Mouse (Mus musculus) stomach, embryonic 16.5 days (tissue): ENCODE results near the gene Dok5. TPM values are rescaled to one million over a fixed set of nuclear protein-coding genes. Genes with fewer than 3 reads are reported as not detected.

Experiments
- ATAC-seq: fragments of 200-750 bp; cut with Nextera tagmentation; 2 replicates; pipeline ENCODE4 v1.8.0; 2017; ENCODE audit warnings: moderate number of reproducible peaks, moderate TSS enrichment; ENCODE audit not compliant: insufficient read depth, low FRiP score
- H3K27ac ChIP-seq: fragments of 300-500 bp; sonication (generic); 2 replicates; pipeline ENCODE4 v1.5.1; 2014; ENCODE audit warnings: low read length
- H3K27me3 ChIP-seq: fragments of 300-500 bp; sonication (generic); 2 replicates; pipeline ENCODE4 v1.6.1; 2014; ENCODE audit warnings: low read length, control low read depth, mixed read lengths; ENCODE audit not compliant: control insufficient read depth, insufficient read depth
- H3K36me3 ChIP-seq: fragments of 300-500 bp; sonication (generic); 2 replicates; pipeline ENCODE4 v1.6.1; 2014; ENCODE audit warnings: low read length; ENCODE audit not compliant: control insufficient read depth, insufficient read depth
- H3K4me1 ChIP-seq: fragments of 300-500 bp; sonication (generic); 2 replicates; pipeline ENCODE4 v1.6.1; 2014; ENCODE audit warnings: low read length, control low read depth, mixed read lengths; ENCODE audit not compliant: control insufficient read depth, insufficient read depth
- H3K4me2 ChIP-seq: fragments of 300-500 bp; sonication (generic); 2 replicates; pipeline ENCODE4 v1.6.1; 2014; ENCODE audit warnings: low read depth, low read length, mixed read lengths
- H3K4me3 ChIP-seq: fragments of 300-500 bp; sonication (generic); replicated peaks from 2 replicates; pipeline ENCODE4 v1.5.1; 2014; ENCODE audit warnings: mild to moderate bottlenecking, low read length
- H3K9ac ChIP-seq: fragments of 300-500 bp; sonication (generic); 2 replicates; pipeline ENCODE4 v1.6.1; 2014; ENCODE audit warnings: low read length
- H3K9me3 ChIP-seq: fragments of 300-500 bp; sonication (generic); replicated peaks from 2 replicates; pipeline ENCODE4 v1.6.1; 2016; ENCODE audit warnings: low read length, control low read depth; ENCODE audit not compliant: control insufficient read depth
- WGBS: fragments of 180-500 bp; shearing (Covaris S2); extraction: QIAGEN DNeasy Blood & Tissue Kit; methylation state at CpG from one replicate; pipeline ENCODE4 v1.1.7; 2014; 5-methylcytosine and 5-hydroxymethylcytosine counted together
- polyA plus RNA-seq: library from polyadenylated mRNA; unstranded; fragments of >200 nt; fragmentation: Nextera tagmentation; extraction: Ambion mirVana; gene quantifications from 2 replicates; pipeline ENCODE4 v1.2.1, GENCODE M21; 2015

Gene Dok5
- polyA plus RNA-seq, 1 experiment from 2014 or later = 3.5 TPM

DNA sequence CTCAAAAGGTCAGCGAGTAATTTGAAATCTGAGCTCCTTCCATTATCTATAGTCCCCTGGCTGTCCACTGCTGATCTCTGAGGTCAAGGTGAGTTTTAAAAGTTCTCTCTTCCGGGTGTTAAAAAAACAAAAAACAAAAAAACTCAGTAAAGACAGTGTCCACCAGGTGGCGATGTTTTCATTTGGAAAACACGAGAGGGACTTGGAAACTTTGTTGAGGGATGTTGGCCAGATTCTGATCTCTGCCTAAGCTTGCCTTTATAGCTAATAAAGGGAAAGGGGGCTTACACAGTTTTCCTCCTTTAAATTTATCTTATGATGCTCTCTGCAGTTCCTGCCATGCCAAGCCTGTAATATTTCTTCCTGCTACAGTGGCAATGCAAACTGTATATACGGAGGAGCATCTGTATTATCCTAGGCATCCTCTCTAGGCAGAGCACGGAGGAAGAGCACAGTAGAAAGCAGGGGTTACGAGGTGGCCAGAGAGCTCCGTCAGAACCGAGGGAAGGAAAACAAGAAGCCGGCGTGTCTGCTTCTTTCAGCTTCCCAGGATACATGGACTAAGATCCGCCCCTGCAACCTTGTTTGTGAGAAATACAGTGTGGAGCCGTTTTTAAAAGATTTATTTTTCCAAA, 181.1 kb downstream of the Dok5 start:
- Histone ChIP-seq H3K27me3 (no peaks in the 10 kb centered on the region), H3K9me3 (no peaks in the 10 kb centered on the region), H3K4me1 (no peaks in the 10 kb centered on the region), H3K9ac (no peak overlapping the region), H3K36me3 (no peaks in the 10 kb centered on the region), H3K4me2 (no peak overlapping the region), H3K4me3 (no peak overlapping the region), H3K27ac (no peak overlapping the region)
- WGBS = 34% methylated on average over 13 of the region's 13 CpGs
- no peak for ATAC-seq

- ATAC-seq = no peak
- Histone ChIP-seq H3K36me3 (no peaks in the 10 kb centered on the region), H3K4me1 (no peaks in the 10 kb centered on the region), H3K27me3 (no peaks in the 10 kb centered on the region), H3K9ac (no peak overlapping the region), H3K27ac (no peak overlapping the region), H3K4me3 (no peak overlapping the region), H3K9me3 (no peaks in the 10 kb centered on the region), H3K4me2 (no peak overlapping the region)
- 70% methylated on average over 11 of the region's 11 CpGs for WGBS
Measured at GRCm38 (mm10) chr2:170913863-170914262, 182.3 kb downstream of the Dok5 start.

- no peaks in the 10 kb centered on the region for H3K36me3 ChIP-seq
- no peak for ATAC-seq
- H3K9me3 ChIP-seq = no peaks in the 10 kb centered on the region
- no peaks in the 10 kb centered on the region for H3K4me1 ChIP-seq
- no peak overlapping the region for H3K27ac ChIP-seq
- no peaks in the 10 kb centered on the region for H3K27me3 ChIP-seq
- WGBS = 89% methylated on average over 8 of the region's 8 CpGs
- no peak overlapping the region for H3K4me2 ChIP-seq
- no peak overlapping the region for H3K9ac ChIP-seq
- H3K4me3 ChIP-seq = no peak overlapping the region
Measured at GRCm38 (mm10) chr2:170915646-170916045, 184.0 kb downstream of the Dok5 start.

- no peak overlapping the region for H3K4me3 ChIP-seq
- no peak overlapping the region for H3K9ac ChIP-seq
- 0 out of 2 replicates have a peak, but pooled peaks cover 7% of the 10 kb centered on the region for H3K4me1 ChIP-seq
- no peak for ATAC-seq
- no peak overlapping the region for H3K4me2 ChIP-seq
- 11% methylated on average over 3 of the region's 3 CpGs for WGBS
- H3K9me3 ChIP-seq = no peaks in the 10 kb centered on the region
- H3K27ac ChIP-seq = no peak overlapping the region
- H3K27me3 ChIP-seq = no peaks in the 10 kb centered on the region
- no peaks in the 10 kb centered on the region for H3K36me3 ChIP-seq
Measured at GRCm38 (mm10) chr2:170922260-170922659, 190.7 kb downstream of the Dok5 start.

DNA sequence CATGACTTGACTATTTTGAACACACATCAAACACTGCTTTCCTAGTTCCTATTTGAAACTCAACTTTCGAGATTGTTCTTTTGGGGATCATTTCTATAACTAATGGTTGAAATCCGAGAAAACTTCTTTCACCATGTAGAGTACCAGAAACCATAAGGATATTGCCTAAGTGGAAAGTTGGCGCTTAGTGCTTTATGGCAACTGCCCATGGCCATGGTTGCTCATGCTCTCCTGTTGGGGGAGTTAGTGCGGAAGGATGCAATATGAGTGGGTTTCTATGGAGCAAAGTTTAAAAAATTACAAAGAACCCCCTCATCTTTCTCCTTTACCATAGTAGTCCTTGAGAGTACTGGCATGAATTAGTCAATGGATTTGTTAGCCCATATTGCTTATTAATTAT, 192.5 kb downstream of the Dok5 start:
- no peaks in the 10 kb centered on the region for H3K9me3 ChIP-seq
- ATAC-seq = no peak
- no peak overlapping the region for H3K27ac ChIP-seq
- 0 out of 2 replicates have a peak, but pooled peaks cover 7% of the 10 kb centered on the region for H3K4me1 ChIP-seq
- no peaks in the 10 kb centered on the region for H3K27me3 ChIP-seq
- no peaks in the 10 kb centered on the region for H3K36me3 ChIP-seq
- no peak overlapping the region for H3K4me2 ChIP-seq
- H3K9ac ChIP-seq = no peak overlapping the region
- H3K4me3 ChIP-seq = no peak overlapping the region
- WGBS = 91% methylated on average over 4 of the region's 4 CpGs

DNA sequence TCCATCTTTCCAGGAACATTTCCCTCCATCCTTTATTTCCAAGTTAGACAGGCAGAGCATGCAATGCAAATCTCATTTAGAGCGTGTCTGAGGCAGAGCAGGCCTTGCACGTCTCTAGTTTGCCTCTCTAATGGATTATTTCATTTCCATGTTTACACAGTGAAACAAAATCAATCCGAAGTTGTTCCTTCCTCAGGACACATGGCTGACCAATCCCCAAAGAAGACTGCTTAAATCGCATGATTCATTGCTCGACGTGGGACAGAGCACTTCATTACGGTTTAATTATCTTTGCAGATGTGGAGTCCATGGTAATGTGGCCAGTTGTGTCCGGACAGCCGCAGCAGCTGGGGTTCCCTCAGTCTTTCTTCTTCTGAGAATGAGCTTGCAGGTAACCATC, 194.6 kb downstream of the Dok5 start:
- H3K27me3 ChIP-seq = no peaks in the 10 kb centered on the region
- ATAC-seq = no peak
- no peak overlapping the region for H3K4me3 ChIP-seq
- no peak overlapping the region for H3K9ac ChIP-seq
- WGBS = 56% methylated on average over 9 of the region's 9 CpGs
- H3K27ac ChIP-seq = no peak overlapping the region
- no peak overlapping the region for H3K4me2 ChIP-seq
- H3K36me3 ChIP-seq = no peaks in the 10 kb centered on the region
- H3K4me1 ChIP-seq = 0 out of 2 replicates have a peak, but pooled peaks cover 7% of the 10 kb centered on the region
- no peaks in the 10 kb centered on the region for H3K9me3 ChIP-seq

Other genes starting within 250 kb of the Dok5 start
- gene Pfdn4, start 235.4 kb upstream of the Dok5 start, polyA plus RNA-seq = 53.0 and 67.3 TPM in 2 replicates
- not detected in 2 replicates for gene Cyp24a1, start 234.7 kb upstream of the Dok5 start, polyA plus RNA-seq
- gene 4930470P17Rik, start 129.8 kb upstream of the Dok5 start, polyA plus RNA-seq = not detected in 2 replicates